Mouse (Mus musculus) lung, postnatal 0 days (tissue): ENCODE measurements around the gene Pde4c.

ENCODE experiments used
- CTCF ChIP-seq: IDR thresholded peaks from 2 replicates; pipeline ENCODE4 v1.5.1; 2016; ENCODE audit warnings: antibody characterized with exemption, mild to moderate bottlenecking
- EP300 ChIP-seq: IDR thresholded peaks from 2 replicates; pipeline ENCODE4 v1.6.1; 2016; ENCODE audit warnings: antibody characterized with exemption, mild to moderate bottlenecking, control low read depth

GRCm38 (mm10) chr8:70701982-70702841 is 21.3 kb upstream of the Pde4c start:
- TF ChIP-seq CTCF (no peak), EP300 (no peak)
